Mouse (Mus musculus) spleen, adult 12 weeks (tissue): ENCODE data around the gene Spam1.

Experiments used
- DNase-seq: peaks from one replicate; pipeline ENCODE4 v3.0.0; 2022; ENCODE audit warnings: low spot score

Spam1 gene

DNA sequence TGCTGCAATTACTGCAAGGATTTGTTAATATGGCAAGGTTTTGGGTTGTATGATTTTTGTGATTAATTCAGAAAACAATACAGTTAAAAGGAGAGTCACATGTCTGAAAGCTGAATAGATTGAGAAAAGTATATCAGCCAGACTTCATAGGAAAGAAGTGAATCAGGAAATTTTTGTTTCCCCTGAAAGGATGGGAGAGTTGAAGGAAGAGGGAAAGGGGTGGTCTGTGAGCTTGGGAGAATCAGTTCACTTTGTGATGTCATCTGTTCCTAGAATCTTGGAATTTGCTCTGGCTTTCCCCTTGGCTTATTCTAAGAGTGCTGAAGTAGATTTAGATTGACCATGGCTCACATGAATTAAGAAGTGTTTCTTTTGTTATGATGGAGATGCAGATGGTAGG lies at the start of gene Spam1:
TSS of gene Spam1 (plus strand) at position 301 of the 400 bp plus-strand sequence.
- no peak for DNase-seq

GRCm38 (mm10) chr6:24748029-24748428 lies 43.0 kb upstream of the Spam1 start, which contains the start of gene Hyal4:
TSS of gene Hyal4 (plus strand) at chr6:24748329.
- DNase-seq: no peak

GRCm38 (mm10) chr6:24759281-24759680 lies 31.7 kb upstream of the Spam1 start:
- no peak for DNase-seq

DNA sequence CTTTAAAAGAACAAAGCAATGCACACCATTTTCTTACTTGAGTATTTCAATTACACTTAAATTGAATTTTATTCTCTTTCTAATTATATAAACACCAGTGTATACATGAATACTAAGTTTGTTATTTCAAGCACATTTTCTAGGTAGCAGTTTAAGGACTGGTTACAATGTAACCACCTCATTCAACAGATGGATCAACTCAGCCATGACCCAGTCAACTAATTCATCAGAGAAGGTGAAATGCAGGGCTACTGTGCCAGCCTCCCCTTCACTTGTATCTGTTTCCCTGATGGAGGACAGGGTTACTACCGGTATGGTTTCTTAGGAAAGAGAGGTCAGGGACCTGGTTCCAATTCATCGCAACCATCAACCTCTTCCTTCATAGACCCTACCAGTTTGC lies 24.7 kb upstream of the Spam1 start:
- no peak for DNase-seq

GRCm38 (mm10) chr6:24779182-24779581 lies 11.8 kb upstream of the Spam1 start:
- DNase-seq: no peak

DNA sequence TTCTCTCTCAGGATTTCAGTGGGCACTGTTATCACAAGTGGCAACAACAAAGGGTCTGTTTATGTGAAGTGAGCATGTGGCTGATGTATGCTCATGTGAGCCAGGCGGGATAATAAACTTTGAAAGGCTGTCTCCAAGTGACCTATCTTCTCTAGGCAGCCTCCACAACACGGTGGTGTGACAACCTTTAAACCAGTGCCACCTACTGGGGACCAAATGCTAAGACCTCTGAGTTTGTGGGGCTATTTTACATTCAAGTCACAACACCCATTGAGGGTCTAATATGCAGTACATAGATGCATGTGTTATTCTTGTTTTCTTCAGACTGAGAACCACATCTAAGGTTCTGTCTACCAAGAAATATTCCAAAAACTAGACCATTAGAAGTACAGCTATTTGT lies 31.1 kb downstream of the Spam1 start:
- no peak for DNase-seq
